Mouse (Mus musculus): ENCODE data around the gene Rab30.

DNA sequence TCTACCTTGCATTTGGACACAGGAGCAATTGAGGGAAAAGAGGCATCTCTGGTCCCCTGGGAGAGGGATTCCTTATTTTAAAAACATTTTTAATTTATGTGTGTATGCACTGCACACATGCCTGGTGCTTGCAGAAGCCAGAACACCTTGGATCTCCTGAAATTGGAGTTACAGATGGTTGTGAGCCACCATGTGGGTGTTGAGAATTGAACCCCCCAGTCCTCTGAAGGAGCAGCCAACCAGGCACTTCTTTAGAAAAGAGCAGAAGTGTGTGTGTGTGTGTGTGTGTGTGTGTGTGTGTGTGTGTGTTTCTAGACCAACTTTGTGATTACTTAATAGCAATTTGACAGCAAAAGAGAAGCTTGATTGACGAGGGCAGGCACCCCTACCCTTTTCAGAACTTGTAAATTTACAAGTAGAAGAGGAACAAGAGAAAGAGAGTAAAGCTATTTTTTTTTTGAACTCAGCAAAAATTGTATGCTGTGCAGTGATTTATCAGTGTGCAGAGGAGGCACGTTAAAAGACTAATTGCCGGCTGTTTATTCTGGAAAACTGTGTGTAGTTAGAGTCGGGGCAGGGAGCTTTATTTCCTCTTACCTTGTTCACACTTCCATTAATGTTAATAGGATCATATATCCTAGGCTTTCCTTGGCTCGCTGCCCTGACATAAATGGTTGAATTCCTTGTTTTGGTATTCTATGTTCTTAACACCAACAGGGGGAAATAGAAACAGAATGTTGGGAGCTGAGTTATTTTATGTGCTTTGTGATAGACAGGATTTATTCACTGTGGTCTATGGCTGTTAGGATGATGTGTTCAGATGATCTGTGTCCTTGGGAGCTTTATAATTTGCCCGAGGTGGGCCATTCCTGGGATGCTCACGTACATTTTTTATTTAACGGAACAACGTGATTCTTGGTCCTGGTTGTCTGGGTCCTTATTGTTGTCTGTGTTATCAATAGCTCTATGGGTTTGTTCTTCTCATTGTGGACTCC, 25.0 kb downstream of the Rab30 start:
- TF ChIP-seq USF1 (IDR thresholded peaks at IDR 0.05; ENCODE audit: low read depth, low read length): no peak
- TF ChIP-seq GABPA (IDR thresholded peaks at IDR 0.05; ENCODE audit: insufficient replicate concordance, low read depth, low read length): no peak
- TF ChIP-seq TBP (conservative IDR thresholded peaks at IDR 0.05; ENCODE audit: low read depth, low read length): no peak
- TF ChIP-seq HCFC1 (IDR thresholded peaks at IDR 0.05; ENCODE audit: low read depth, low read length): no peak
- TF ChIP-seq E2F4 (IDR thresholded peaks at IDR 0.05; ENCODE audit: insufficient replicate concordance, low read depth, low read length): no peak
- no peak for TF ChIP-seq POLR2A (IDR thresholded peaks at IDR 0.05; ENCODE audit: low read depth, low read length)
